Mouse (Mus musculus) embryo, embryonic 10 days (tissue): Measurements from ENCODE around the gene Lrba.

ENCODE experiments used
- DNase-seq: peaks from one replicate; pipeline ENCODE4 v3.0.0-alpha.2; 2015; ENCODE audit warnings: low spot score

The Lrba gene

GRCm38 (mm10) chr3:86253791-86254190 is 29.3 kb downstream of the Lrba start:
- DNase-seq, result no peak

GRCm38 (mm10) chr3:86268074-86268702 is 43.7 kb downstream of the Lrba start:
- peak; percentile 86 for DNase-seq

DNA sequence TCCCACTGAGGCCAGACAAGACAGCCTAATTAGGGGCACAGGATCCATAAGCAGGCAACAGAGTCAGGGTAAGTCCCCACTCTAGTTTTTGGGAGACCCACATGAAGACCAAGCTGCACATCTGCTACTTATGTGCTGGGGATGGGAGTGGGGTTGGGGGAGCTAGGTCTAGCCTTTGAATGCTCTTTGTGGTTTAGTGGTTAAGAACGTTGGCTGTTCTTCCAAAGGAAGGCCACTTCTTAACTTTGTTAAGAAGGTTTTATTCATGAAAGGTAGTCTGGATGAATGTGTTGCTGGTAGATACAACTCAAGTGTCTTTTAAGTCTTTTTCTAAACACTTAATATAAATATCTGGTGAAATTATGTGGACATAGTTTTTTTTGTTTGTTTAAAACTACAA is 51.2 kb downstream of the Lrba start:
- DNase-seq, result no peak

- DNase-seq, result no peak
Measured at GRCm38 (mm10) chr3:86291326-86291725, 66.8 kb downstream of the Lrba start.

- DNase-seq, result no peak
Measured at GRCm38 (mm10) chr3:86294866-86295265, 70.4 kb downstream of the Lrba start.

DNA sequence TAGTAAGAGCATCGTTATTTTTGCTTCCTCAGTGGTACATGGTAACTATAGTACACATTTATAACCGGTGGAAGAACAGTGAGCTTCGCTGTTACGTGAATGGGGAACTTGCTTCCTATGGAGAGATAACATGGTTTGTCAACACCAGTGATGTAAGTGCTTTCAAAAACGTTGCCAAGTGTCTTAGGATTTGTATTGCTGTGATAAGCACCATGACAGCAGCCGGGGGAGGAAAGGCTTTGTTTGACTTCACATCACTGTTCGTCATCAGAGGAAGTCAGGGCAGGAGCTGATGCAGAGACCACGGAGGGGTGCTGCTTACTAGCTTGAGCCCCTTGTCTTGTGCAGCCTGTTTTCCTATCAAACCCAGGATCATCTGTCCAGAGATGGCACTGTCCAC is 71.7 kb downstream of the Lrba start:
- DNase-seq, result no peak

DNA sequence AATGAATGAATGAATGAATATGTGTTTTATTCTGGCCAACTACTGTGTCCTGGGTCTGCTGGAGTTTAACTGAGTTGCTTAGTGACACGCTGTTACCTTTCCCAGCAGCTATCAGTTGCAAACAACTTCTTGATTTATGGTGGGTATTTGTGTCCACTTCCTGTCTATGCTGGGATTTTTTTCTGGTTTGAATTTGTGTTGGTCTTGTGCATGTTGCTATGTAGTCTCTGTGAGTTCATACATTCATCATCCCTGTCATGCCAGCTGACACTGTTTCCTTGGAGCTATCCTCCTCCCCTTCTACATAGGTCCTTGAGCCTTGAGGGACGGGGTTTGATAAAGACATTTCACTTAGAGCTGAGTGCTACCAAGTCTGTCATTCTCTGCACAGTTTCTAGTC is 84.4 kb downstream of the Lrba start:
- no peak for DNase-seq

DNA sequence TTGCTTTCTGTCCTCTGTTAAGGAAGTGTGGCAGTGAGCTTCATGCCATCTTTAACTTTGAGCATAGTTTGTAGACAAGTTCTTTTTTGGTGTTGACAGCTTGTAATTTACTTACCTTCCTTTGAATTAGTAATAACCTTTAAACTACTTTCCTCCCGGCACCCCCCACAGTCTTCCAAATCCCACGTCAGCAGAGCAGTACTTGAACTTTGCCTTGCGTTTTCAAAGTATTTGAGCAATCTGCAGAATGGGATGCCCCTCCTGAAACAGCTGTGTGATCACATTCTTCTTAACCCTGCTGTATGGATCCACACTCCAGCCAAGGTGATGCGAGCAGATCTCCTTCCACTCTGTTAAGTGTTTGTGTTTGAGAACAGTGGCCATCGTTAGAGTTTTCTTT is 85.7 kb downstream of the Lrba start:
- DNase-seq, result no peak

DNA sequence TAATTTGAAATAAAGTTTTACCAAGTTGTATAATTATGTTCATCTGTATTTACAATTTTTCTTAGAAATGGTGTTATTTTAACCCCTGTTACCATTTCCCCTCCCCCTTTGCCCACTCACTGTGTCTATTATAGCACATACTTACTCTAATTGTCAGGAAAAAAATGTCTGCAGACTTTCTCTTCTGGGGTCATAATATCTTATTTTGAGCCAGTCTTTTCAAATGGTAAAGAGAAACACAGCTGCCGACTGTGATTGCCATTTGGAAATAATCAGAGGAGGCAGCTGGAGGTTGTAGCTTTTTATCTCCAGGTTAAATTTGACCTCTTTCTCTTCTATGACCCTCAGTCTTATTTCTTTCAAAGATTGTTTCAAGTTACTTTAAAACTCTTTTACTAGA is 86.9 kb downstream of the Lrba start:
- DNase-seq, result no peak

GRCm38 (mm10) chr3:86317636-86318035 is 93.2 kb downstream of the Lrba start:
- no peak for DNase-seq

- no peak for DNase-seq
Measured at GRCm38 (mm10) chr3:86328531-86328930, 104.1 kb downstream of the Lrba start.

GRCm38 (mm10) chr3:86343261-86343660 is 118.8 kb downstream of the Lrba start:
- DNase-seq, result no peak

DNA sequence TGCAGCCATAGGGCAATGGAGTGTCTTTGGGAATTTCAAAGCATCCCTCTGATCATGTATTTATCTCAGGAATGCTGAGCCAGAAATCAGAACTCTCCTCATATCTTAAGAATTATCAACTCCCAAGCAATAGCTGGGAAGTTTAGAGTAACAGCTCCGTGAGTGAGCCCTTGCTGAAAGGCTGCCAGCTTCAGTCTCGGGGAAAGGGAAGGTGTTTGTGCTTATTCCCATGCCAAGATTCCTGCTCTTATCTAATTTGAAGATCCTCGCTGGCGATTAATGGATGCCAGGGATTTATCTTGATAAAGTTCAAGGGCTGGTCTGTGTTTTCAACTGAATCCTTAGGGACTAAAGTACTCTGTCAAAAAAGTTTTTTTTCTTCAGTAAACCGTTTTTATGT is 138.0 kb downstream of the Lrba start:
- DNase-seq, result no peak

- no peak for DNase-seq
Measured at GRCm38 (mm10) chr3:86371466-86371865, 147.0 kb downstream of the Lrba start.

DNA sequence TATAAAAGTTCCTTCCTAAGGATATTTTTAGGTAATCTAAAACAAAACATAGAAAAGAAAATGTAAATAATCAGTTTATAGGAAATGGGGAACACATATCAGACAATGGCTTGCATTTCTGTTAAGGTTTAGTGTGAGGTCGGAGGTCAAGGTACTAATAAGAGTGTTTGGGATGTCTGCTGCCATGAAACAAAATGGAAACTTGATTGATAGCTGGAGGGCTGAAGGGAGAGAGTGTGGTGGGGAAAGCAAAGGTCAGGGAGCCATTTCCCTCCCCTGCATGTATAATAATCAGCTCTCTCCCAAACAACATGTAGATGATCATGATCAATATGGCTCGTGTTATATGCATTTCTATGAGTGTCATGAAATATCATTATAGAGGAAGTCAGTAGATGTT is 150.8 kb downstream of the Lrba start:
- DNase-seq, result peak; percentile 66

GRCm38 (mm10) chr3:86382557-86382956 is 158.1 kb downstream of the Lrba start:
- no peak for DNase-seq

DNA sequence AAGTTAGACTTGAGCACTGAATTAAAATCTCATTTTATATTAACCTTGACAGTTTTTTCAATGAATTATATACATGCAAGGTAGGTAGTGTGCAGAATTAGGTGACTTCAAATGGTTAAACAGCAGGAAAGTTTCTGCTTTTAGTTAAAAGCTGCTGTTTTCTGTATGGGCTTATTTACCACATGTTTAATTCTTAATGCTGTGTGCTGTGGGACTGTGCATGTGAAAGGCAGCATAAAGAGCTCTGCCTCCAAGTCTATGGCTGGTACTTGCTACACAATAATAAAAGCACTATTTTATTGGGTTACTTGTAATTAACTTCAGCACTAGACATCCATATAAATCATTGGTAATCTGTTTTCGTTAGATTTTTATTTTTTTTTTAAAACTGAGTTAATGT is 160.6 kb downstream of the Lrba start:
- no peak for DNase-seq

DNA sequence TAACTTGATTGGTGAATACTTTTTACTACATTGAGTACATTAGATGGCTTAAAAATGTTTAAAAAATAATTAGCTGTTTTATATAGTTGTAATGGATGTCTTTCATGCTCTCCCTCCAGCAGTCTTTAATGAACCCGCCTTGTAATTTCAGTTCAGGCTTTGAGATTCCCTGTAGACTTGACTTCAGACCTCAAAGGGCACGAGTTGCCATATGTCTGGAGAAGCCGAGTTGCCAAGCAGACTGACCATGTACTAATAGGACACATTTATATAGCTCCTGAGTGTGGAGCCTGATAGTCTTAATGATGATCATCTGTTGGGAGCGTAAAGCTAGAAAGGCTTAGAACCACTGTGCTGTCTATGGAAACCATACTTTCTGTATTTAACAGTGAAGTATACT is 161.8 kb downstream of the Lrba start:
- peak; percentile 61 for DNase-seq

- no peak for DNase-seq
Measured at GRCm38 (mm10) chr3:86423828-86424227, 199.3 kb downstream of the Lrba start.

- DNase-seq, result no peak
Measured at GRCm38 (mm10) chr3:86426733-86427132, 202.3 kb downstream of the Lrba start.

DNA sequence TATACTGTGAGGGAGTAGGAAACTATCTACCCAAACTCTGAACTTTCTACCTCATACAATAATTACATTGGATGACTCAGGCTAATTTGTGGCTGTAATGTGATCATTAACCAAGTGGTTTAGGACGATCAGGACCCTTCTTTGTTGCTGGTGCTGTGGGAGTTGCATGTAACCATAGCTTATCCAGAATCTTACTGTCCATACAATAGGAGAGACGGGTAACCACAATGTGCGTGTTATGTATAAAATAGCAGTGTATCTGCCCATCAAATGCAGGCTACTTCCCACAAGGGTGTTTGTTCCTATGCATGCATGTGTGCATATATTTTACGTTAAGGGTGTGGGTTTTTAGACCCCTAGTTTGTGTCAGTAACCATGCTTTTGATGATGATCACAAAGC is 219.0 kb downstream of the Lrba start:
- DNase-seq, result no peak

GRCm38 (mm10) chr3:86451211-86451610 is 226.7 kb downstream of the Lrba start:
- no peak for DNase-seq

DNA sequence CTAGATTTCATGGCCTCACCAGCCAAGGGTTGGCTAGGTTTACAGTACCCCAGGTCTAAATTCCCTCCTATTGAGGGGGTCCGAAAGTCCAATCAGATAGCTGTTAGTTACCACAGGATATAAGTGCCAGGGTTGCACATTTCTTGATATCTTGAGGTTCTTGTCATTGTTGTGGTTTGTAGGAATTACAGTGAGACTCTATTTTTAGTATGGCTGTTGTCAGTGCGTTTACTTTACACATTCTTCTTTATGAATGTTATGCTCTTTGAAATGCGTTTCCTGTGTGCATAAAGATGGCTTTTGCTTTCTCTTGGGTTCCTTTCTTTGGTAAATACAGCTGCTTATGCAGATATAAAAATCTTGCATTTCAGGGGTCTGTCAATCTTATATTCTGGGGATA is 237.1 kb downstream of the Lrba start:
- DNase-seq, result no peak

DNA sequence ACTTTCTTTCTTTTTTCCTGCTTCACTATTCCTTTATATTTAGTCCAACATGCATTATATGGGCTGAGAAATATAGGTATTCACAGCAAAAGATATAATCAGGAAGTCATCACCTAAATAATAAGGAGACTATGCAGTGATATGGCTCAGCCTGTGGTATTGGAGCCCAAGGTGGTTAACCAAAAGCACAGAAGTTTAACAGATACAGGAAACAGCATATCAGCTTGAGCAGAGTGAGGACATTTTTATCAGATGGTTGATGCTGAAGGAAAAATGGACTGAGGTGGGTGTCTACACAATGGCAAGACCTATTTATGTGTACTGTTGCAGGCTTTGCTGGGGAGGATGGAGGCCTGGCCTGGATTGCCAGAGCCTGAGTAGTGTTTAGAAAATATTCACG is 265.5 kb downstream of the Lrba start:
- no peak for DNase-seq

DNA sequence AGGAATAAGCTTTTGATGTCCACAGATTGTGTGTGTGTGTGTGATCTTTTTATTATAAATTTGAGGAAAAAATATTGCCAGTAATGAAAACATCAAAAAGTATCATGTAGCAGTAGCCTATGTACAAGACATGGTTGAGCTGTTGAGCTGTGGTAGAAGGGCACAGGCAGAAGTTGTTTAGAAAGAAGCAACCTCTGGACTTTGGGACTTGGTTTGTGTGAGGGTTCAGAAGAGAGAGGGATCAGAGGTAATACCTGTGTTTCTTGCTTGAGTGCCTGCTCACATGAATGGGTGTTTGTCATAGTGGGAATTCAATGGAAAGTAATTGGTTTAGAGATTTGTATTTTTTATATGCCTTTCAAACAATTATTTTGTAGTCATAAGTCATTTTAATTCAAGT is 276.1 kb downstream of the Lrba start:
- DNase-seq, result no peak
